Mouse (Mus musculus) frontal cortex, adult 2 months (tissue): Measurements from ENCODE around the gene Bsn. TPM values are rescaled to one million over a fixed set of nuclear protein-coding genes. Genes with fewer than 3 reads are reported as not detected.
A peak's percentile ranks its signal among the peaks of the same experiment; 100 is the strongest.

Source experiments
- DNase-seq, 2 experiments: peaks; one replicate each; pipeline ENCODE4 v3.0.0; 2022; ENCODE audit warnings: low spot score in 1 of 2; ENCODE audit errors: extremely low spot score in 1 of 2
- polyA plus RNA-seq: library from polyadenylated mRNA; depleted of rRNA; stranded (reverse); fragments of >200 nt; gene quantifications from 2 replicates; pipeline ENCODE4 v1.2.3, GENCODE M21; 2012

Bsn gene
- polyA plus RNA-seq, 1 experiment = 95.0 TPM

DNA sequence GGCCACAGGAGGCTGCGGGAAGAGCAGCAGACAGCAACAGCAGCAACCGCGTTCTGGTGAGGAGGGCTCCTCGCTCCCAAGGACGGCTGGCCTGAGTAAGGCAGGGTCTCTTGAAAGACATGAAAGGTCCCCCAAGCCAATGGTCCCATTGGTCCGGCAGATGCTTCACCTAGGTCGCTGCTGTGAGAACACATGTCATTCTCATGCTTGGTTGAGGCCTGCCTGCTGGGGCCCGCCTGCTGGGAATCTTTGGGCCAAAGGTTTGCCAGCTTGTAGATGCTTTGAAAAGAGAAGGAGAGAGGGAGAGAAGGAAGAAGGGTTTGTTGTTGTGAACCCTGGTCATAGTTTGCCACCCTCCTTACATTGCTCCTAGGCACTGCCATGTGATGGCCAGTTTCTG, 90.6 kb downstream of the Bsn start:
- DNase-seq = no peak

DNA sequence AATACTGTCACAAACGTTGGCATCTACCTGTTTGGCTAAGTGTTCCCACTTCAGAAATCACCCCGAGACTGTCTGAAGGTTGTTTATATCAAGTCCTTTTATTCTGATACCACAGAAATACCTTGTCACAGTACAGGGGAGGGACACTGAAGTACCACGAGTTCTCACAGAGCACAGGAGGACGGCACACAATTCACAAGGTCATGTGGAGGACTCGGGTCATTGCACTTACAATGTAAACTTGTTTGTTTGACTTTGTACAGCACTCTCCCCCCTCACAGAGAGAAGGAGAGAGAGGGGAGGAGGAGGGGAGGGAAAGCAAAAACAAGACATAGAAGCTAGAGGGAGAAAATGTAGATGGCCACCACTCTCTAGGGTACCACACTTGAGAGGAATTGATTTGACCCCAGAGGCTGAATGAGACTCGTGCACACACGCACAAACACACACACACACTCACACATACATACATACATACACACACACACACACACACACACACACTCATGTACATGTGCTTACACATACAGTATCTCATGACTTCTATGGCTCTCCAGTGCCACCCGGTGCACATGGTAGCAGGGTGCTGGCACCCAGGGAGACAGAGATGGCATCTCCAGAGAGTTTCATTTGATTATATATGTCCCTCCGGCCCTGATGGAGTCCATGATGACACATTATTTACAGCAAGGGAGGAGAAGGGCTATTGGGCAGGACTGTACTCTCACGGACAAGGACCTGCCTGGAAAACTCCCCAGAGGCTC, 94.1 kb downstream of the Bsn start:
- no peak for DNase-seq

DNA sequence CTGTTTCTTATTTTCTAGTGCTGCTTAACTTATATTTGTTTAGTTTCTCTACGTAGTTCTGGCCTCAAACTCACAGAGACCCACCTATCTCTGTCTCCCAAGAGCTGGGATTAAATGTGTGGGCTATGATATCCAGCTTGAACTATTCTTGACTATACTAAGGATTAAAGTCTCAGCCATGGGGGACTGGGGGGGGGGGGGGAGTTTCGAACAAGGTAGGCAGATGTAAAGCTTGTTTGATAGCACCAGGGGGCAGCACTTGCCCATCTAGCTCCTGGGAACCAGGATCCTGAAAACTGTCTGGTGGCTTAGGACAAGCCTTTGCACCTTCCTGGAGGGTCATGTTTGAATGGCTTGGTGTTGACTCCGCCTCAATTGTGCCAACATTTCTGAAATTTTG, 94.7 kb downstream of the Bsn start:
- peak in 1 of 2 experiments; percentile 77 for DNase-seq

DNA sequence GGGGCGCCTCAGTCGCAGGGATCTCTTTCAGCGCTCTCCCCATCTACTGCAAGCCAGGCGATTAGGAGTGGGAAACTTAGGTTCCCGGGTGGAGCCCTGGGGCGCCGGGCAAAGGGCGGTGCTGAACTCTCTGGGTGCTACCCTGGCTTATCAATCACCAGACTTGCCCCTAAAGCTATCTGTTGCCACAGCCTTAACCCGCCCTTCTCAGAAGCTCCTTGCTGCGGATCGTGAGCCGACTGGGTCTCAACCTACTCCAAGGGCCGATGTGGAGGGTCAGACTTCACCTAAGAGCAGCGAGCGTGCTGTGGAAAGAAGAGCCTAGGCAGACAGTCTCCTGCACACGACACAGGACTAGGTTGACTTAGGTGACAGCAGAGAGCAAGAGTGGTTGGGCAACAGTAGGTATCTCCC, 95.2 kb downstream of the Bsn start:
- no peak for DNase-seq

DNA sequence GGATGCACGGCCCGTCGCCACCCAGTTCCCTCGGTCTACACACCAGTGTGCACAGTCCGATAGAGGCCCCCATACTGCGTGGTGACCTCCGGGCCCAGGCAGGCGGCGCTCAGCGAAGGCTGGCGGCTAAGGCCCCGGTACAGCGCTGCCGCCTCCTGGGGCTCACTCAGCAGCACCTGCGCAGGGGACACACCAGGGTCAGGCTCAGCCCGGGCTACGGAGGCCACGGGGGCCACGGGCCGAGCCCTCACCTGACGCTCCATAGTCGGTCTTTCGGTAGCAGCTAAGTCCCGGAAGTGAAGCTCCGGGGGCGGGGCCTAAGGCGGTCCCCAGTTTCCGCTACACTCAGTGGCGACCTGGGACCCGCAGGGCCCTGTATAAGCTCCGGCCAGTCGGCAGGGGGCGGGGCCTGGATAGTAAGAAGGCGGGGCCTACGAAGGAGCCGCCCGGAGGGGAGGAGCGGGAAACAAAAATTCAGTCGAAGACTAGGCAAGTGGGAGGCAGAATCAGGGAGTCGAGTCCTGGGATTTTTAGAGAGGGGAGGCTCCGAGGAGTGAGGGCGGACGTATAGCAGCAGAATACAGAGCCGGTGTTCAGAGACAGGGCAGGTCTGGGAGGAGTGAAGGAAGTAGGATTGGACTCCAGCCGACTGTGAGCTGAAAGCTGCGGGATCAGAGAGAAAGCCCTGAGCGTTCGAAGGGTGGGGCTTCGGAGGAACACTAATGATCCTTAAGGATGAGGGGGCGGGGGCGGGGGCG, 95.8 kb downstream of the Bsn start, which contains the start of gene Apeh:
TSS of gene Apeh (minus strand) at position 423 of the 758 bp plus-strand sequence.
- peak; percentile 79 to 89 for DNase-seq

DNA sequence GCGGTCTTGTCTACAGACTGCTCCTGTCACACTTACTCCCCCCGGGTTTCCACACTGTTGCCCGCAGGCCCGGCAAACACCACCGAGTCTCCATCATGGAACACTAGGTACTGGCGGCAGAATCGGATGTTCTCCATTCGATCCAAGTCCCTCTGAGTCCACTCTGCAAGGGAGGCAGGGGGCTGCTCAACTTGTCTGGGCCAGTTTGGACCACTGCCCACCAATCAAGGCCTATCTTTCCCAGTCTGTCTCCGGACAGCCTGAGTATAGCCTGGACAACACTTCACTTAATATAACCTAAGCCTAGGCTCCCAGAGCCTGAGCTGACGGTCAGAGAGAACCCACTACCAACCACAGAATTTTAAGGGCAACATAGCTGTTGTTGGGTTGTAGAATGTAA, 96.6 kb downstream of the Bsn start:
- DNase-seq = no peak

DNA sequence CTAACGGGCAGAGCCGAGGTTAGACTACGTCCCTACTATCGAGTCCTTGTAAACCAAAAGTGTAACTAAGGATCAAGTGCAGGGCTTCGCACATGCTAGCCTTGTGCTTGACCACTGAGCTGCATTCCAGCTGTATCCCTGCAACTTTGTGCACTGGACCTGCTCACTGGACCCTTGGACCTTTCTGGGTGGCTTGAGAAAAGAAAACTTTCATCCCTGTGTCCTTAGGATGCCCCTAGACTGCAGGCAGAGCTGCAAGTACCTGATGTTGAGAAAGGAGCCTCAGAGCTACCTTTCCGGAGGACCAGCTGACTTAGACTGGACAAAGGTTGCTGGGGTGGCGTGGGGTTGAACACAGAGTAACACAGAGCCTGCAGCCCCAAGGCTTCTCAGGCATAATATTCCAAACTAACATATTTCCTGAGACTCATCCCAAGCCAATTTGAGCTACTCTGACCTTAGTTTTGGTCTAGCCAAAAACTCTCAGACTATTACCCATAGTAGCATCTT, 99.5 kb downstream of the Bsn start:
- no peak for DNase-seq

DNA sequence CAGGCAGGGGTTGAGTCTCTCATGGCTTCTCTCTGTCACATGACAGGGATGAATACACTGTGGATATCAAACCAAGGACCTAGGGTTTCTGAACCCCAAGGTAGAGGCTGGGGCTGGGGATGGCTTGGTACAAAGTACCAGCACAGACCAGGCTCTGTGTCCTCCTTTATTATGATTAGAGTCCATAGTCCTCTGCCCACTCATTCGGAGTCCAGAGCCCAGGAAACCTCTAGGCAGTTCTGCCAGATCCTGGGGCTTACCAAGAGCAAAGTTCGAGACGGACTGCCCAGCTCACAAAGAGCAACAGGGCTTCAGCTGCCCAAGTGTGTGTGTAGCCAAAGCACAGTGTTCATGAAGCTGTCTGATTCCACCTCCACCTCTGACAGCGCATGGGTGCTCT, 104.9 kb downstream of the Bsn start:
- no peak for DNase-seq

DNA sequence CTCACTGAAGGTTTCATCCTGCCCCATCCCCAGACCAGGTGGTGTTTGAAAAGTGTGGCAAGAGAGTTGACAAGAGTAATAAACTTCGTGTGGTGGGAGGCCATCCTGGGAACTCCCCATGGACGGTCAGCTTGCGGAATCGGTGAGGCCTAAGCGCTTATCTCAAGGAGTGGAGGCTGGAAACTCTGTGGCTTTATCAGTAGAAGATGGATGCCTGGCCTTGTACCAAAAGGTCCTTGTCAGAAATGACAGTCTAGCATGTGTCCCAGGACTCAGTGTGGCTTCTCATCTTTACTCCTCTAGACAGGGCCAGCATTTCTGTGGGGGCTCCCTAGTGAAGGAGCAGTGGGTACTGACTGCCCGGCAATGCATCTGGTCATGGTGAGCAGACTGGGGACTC, 106.6 kb downstream of the Bsn start:
- DNase-seq = no peak

DNA sequence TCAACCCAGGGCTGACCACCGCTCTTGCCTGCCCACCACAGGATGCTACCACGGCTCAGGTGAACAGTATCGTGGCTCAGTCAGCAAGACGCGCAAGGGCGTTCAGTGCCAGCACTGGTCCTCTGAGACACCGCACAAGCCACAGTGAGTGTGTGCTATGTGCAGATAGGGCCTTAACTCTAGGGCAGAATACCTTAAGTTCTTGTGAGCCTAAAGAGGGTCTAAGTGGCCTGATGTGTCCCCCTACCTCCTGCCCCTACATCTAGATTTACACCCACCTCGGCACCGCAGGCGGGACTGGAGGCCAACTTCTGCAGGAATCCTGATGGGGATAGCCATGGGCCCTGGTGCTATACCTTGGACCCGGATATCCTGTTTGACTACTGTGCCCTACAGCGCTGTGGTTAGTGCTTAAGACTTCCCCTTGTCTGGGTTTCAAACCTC, 107.2 kb downstream of the Bsn start, which contains the start of gene Rnf123:
TSS of gene Rnf123 (minus strand) at position 359 of the 444 bp plus-strand sequence.
- no peak for DNase-seq

DNA sequence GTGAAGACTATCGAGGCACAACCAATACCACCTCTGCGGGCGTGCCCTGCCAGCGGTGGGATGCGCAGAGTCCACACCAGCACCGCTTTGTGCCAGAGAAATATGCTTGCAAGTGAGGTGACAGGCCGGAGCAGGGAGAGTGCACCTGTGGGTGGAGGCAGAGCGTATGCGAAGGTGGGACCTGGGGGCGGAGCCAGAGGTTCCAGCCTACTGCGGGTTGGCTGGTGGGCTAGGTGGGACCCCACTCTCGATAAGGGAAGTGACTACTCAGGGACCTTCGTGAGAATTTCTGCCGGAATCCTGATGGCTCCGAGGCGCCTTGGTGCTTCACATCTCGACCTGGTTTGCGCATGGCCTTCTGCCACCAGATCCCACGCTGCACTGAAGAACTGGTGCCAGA, 107.6 kb downstream of the Bsn start:
- no peak for DNase-seq

DNA sequence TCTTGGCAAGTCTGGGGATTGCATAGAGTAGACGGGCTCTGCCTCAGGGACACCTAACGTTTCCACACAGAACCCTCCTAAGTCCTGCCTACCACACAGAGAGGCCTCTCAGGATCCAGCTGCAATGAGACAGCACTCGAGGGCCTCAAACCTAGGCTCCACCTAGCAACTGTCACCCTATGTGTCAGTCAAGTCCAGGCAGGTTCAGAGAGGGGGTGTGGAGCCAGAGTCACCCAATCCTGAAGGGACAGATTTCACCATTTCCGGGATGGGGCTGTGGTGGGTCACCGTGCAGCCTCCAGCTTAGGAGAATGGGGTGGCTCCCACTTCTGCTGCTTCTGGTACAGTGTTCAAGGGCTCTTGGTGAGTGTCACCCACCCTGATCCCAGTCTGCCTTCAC, 110.0 kb downstream of the Bsn start, which contains the start of gene Mst1:
TSS of gene Mst1 (plus strand) at position 269 of the 400 bp plus-strand sequence.
- DNase-seq = no peak

DNA sequence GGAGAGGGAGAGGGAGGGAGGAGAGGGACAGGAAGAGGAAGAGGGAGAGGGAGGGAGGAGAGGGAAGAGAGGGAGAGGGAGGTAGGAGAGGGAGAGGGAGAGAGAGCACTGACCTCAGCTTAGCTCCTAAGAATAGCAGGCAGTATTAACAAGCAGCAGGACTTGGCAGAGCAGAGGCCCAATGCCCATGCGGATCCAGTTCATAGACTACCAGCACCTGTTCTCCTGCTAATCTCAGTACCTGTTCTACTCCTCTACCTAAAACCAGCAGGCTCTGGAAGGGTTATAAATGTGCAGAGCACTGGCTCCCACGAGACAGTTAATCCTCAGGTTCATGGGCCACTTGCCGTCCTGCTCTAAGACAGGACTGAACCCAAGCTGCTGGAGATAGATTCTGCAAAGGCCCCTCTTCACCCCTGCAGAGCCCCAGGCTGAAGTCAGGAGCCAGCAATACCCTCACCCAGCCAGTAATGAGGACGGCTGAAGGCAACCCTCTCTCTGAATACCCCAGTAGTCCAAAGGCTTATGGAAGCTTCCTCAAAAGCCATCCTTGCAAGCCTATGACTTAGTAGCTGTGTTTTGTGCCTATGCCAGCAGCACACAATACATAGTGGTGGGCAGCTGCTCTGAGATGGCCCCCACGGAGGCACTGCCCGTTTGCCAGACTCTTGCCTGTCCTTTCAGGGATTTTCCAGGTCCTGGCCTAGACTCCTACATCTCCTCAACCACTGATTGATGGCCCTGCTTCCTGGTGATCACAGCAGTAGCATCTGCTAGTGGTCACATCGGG, 116.8 kb downstream of the Bsn start:
- no peak for DNase-seq

DNA sequence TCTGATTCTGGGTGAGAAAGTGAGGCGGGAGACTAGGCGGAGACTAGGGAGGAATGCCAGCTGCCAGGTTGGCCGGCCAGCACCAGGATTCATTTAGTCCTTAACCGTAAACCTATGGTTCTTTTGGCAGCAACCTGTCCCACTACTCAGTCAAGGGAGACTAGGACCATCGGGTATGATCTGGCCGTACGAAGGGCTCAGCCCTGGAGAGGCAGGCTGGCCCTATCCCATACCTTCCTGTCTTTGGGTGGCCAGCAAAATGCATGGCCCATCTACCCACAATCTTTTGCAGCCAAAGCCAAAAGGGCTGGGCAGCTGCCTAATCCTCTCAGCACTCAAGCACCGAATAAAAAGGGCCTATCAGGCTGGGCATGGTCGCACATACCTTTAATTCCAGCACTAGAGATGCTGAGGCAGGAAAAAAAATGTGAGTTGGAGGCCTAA, 117.7 kb downstream of the Bsn start:
- DNase-seq = no peak

DNA sequence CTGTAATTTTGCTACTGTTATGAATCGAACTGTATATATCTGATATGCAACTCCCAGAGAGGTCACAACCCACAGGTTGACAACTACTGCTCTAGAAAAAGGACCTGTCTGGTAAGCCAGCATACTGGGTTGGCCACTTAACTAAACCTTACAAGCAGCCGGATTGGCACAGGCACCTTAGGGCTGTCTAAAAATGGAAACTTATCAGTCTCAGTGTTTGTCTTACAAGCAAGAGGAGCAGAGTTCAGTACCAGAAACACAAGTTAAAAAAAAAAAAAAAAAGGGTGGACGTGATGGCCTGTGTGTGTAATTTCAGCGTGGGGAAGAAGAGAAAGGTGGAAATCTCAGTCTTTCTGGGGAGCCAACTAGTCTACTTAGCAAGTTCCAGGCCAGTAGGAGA, 118.4 kb downstream of the Bsn start:
- no peak for DNase-seq

DNA sequence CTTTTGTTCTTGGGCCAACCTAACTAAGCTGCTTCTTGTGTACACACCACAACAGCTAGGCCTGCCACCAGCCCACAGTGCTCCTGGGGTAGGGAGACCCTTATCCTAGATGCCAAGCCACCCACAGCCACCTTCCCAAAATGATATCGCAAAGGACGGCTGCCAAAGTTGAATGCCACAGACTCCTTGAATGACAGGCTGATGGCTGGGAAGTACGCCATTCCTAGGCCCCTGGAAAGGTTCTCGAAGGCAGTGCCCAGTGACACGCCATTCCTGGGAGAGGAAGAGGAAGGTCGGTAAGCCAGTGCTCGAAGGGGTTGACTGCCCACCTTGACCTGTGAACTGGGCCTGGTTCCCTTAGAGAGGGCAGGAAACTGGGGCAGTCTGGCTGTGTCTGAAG, 120.7 kb downstream of the Bsn start:
- DNase-seq = no peak

DNA sequence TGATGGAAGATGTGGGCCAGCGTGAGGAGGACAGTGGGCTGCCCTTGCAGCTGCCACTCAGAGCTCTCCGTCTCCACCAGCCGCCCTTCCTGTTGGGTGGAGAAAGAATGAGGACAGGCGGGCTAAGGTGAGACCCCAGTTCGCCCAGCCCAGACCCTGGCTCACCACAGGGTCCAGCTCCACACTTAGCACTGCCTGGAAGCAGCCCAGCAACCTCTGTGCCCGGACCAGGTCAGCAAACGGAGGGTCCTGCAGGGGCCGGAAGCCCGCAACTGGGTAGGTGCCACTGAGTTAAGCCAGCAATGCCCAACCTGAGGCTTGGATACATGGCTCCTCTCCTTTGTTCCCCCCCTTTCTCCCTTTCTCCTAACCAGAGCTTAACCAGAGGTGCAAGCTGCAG, 121.2 kb downstream of the Bsn start:
- no peak for DNase-seq

DNA sequence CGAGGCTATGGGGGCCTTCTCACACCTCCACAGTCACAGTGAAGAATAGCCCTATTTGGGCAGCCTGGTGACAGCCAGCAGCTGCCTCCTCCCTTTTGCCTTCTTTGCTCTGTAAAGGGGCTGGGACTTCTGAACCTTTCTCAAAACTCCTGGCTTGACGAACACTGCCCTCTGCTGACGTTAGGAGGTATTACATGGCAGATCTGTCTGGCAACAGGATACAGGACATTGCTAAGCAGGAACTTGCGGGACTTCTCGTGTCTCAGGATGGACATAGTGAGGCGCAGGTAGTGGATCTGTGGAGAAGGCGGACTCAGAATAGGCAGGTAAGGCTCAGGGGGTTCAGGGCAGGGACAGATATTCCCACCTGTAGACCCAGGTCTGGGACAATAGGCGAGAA, 122.3 kb downstream of the Bsn start:
- DNase-seq = peak in 1 of 2 experiments; percentile 94

DNA sequence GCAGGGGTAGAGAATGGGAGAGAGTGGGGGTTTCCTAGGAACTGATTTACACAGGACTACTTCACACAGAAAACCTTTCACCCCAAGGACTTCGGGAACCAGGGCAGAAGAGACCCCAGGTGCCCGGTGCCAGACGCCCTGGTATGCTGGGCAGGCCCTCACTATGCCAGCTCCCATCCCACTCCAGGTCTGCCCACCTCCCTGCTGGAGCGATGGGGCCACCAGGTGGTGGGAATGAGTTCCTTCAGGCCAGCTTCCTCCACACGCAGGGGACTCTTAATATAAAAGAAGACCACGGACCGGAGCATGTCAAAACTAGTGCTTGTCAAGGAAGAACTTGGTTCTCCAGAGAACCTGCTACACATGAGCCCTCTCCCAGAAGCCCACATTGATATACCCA, 123.0 kb downstream of the Bsn start:
- no peak for DNase-seq

DNA sequence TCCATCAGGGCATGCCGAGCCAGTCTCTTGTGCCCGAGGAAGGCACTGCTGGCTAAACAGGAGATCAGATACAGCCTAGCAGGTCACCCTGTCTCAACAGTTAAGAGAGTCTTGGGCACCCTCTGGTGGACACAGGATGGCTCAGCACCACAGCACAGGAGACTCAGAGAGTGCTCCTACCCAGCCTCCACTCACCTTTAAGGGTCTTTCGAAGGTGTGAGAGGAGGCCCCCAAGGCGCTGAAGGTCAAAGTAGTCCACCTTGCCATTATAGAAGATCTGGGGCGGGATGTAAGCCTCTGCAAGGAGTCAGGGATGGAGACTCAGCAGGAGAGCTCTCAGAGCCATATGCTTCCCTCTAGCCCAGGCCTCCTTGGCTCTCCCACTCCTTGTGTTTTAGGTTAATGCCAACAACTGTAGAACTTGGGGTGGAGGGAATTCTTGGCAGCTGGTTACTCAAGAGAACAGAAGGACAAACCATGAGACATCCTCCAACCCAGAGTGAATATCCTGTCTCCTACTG, 124.6 kb downstream of the Bsn start:
- DNase-seq = peak in 1 of 2 experiments; percentile 84
